In genomic region chr16:21976203-21976602, GRCm38 (mm10) we compare ENCODE assay signal across 7 mouse cellular contexts. TPM values are rescaled to one million over a fixed set of nuclear protein-coding genes. Genes with fewer than 3 reads are reported as not detected.
DNase-seq lines count a peak whose midpoint lies in the region; ATAC-seq and TF ChIP-seq lines count a peak whose summit lies in the region.

No protein-coding gene starts in this region.

- H3K4me2 ChIP-seq in lung, embryonic 16.5 days (ENCODE audit: low read depth, low read length) = peak overlapping the region; percentile 22
- peak overlapping the region; percentile 21 for H3K4me2 ChIP-seq in embryonic facial prominence, embryonic 11.5 days (ENCODE audit: low read depth, low read length)
- peak overlapping the region; percentile 47 for H3K4me2 ChIP-seq in hindbrain, embryonic 15.5 days
- peak overlapping the region; percentile 31 for H3K4me2 ChIP-seq in stomach, embryonic 14.5 days (replicated peaks; ENCODE audit: low read depth, low read length)

- no peak for DNase-seq in lung, adult 2 months
- DNase-seq in embryonic facial prominence, embryonic 11.5 days (ENCODE audit: low spot score) = no peak
- no peak for DNase-seq in cerebellum, adult 8-10 months

- H3K9ac ChIP-seq in lung, embryonic 16.5 days (ENCODE audit: low read length) = no peak overlapping the region
- no peak overlapping the region for H3K9ac ChIP-seq in embryonic facial prominence, embryonic 11.5 days (replicated peaks; ENCODE audit: low read length)
- H3K9ac ChIP-seq in hindbrain, embryonic 15.5 days = no peak overlapping the region
- H3K9ac ChIP-seq in stomach, embryonic 14.5 days (replicated peaks; ENCODE audit: low read depth, low read length) = no peak overlapping the region

- no peaks in the 10 kb centered on the region for H3K36me3 ChIP-seq in lung, embryonic 16.5 days (ENCODE audit: control insufficient read depth, insufficient read depth, low read length)
- no peaks in the 10 kb centered on the region for H3K36me3 ChIP-seq in embryonic facial prominence, embryonic 11.5 days (replicated peaks; ENCODE audit: control insufficient read depth, insufficient read depth, low read depth, low read length)
- H3K36me3 ChIP-seq in hindbrain, embryonic 15.5 days = no peaks in the 10 kb centered on the region
- no peaks in the 10 kb centered on the region for H3K36me3 ChIP-seq in stomach, embryonic 14.5 days (ENCODE audit: control insufficient read depth, insufficient read depth, low read length)

- 10% methylated on average over 16 of the region's 16 CpGs for WGBS in lung, embryonic 16.5 days
- WGBS in lung, adult 2 months = 15% methylated on average over 16 of the region's 16 CpGs
- 3% methylated on average over 16 of the region's 16 CpGs for WGBS in embryonic facial prominence, embryonic 11.5 days
- WGBS in hindbrain, embryonic 15.5 days = 3% methylated on average over 16 of the region's 16 CpGs
- 3% methylated on average over 16 of the region's 16 CpGs for WGBS in stomach, embryonic 14.5 days

- no peaks in the 10 kb centered on the region for H3K9me3 ChIP-seq in lung, embryonic 16.5 days (ENCODE audit: control insufficient read depth, low read length)
- no peaks in the 10 kb centered on the region for H3K9me3 ChIP-seq in embryonic facial prominence, embryonic 11.5 days (replicated peaks; ENCODE audit: control insufficient read depth, low read length)
- H3K9me3 ChIP-seq in hindbrain, embryonic 15.5 days = no peaks in the 10 kb centered on the region
- H3K9me3 ChIP-seq in stomach, embryonic 14.5 days (ENCODE audit: control insufficient read depth, low read depth, low read length) = no peaks in the 10 kb centered on the region

- no peak for ATAC-seq in lung, embryonic 16.5 days (ENCODE audit: low read depth)
- ATAC-seq in embryonic facial prominence, embryonic 11.5 days (replicated peaks; ENCODE audit: insufficient number of reproducible peaks, low FRiP score, low TSS enrichment, low read depth) = no peak; the same call in 1 of the 2 replicates
- no peak for ATAC-seq in hindbrain, embryonic 15.5 days (ENCODE audit: low FRiP score, low read depth)
- no peak; the same call in 1 of the 2 replicates for ATAC-seq in stomach, embryonic 14.5 days (ENCODE audit: insufficient number of reproducible peaks, insufficient read depth, low FRiP score, low read depth)
- ATAC-seq in monocyte, adult 5-6 weeks (replicated peaks; ENCODE audit: insufficient number of reproducible peaks, low FRiP score, low TSS enrichment, poor library complexity, severe bottlenecking) = no peak

- no peak overlapping the region for H3K4me3 ChIP-seq in lung, embryonic 16.5 days (ENCODE audit: low read length)
- no peak overlapping the region for H3K4me3 ChIP-seq in lung, adult 2 months (replicated peaks; ENCODE audit: extremely low read depth, low read depth, low read length)
- H3K4me3 ChIP-seq in embryonic facial prominence, embryonic 11.5 days (ENCODE audit: low read depth, low read length) = no peak overlapping the region
- 0 out of 2 replicates have a peak overlapping the region, but pooled peaks have one; percentile 14 for H3K4me3 ChIP-seq in hindbrain, embryonic 15.5 days
- H3K4me3 ChIP-seq in stomach, embryonic 14.5 days (ENCODE audit: low read depth, low read length) = no peak overlapping the region

- TF ChIP-seq POLR2A in lung, adult 2 months (IDR thresholded peaks at IDR 0.05; ENCODE audit: borderline replicate concordance, extremely low read depth, low read depth, low read length) = no peak

- no peaks in the 10 kb centered on the region for H3K4me1 ChIP-seq in lung, embryonic 16.5 days (replicated peaks; ENCODE audit: control insufficient read depth, insufficient read depth, low read length)
- H3K4me1 ChIP-seq in lung, adult 2 months (ENCODE audit: control insufficient read depth, insufficient read depth, low read length) = 0 out of 2 replicates have a peak, but pooled peaks cover 2% of the 10 kb centered on the region
- H3K4me1 ChIP-seq in embryonic facial prominence, embryonic 11.5 days (ENCODE audit: control insufficient read depth, insufficient read depth, low read length) = no peaks in the 10 kb centered on the region
- peaks cover 6% of the 10 kb centered on the region for H3K4me1 ChIP-seq in hindbrain, embryonic 15.5 days (replicated peaks)
- H3K4me1 ChIP-seq in stomach, embryonic 14.5 days (ENCODE audit: control insufficient read depth, insufficient read depth, low read length) = no peaks in the 10 kb centered on the region

- no peak overlapping the region for H3K27ac ChIP-seq in lung, embryonic 16.5 days (ENCODE audit: low read length)
- no peak overlapping the region for H3K27ac ChIP-seq in embryonic facial prominence, embryonic 11.5 days (replicated peaks; ENCODE audit: low read depth, low read length)
- H3K27ac ChIP-seq in hindbrain, embryonic 15.5 days (replicated peaks) = no peak overlapping the region
- no peak overlapping the region for H3K27ac ChIP-seq in stomach, embryonic 14.5 days (ENCODE audit: low read length)

- TF ChIP-seq CTCF in lung, adult 2 months (IDR thresholded peaks at IDR 0.05; ENCODE audit: insufficient read depth, low read length) = no peak

- peaks cover 3% of the 10 kb centered on the region; the same call in 1 of the 2 replicates for H3K27me3 ChIP-seq in lung, embryonic 16.5 days (ENCODE audit: control insufficient read depth, insufficient read depth, low read depth, low read length)
- no peaks in the 10 kb centered on the region for H3K27me3 ChIP-seq in embryonic facial prominence, embryonic 11.5 days (ENCODE audit: control insufficient read depth, insufficient read depth, low read length)
- no peaks in the 10 kb centered on the region for H3K27me3 ChIP-seq in hindbrain, embryonic 15.5 days
- H3K27me3 ChIP-seq in stomach, embryonic 14.5 days (ENCODE audit: control insufficient read depth, insufficient read depth, low read length) = no peaks in the 10 kb centered on the region

RNA-seq across cellular contexts. Expression of gene Liph, which starts 19.3 kb away (rescaled TPM):
- 2.7 and 3.6 TPM in 2 replicates for polyA plus RNA-seq in lung, embryonic 16.5 days (2015; fragmentation: Nextera tagmentation; extraction: Ambion mirVana)
- 16.5 and 23.6 TPM in 2 replicates for polyA plus RNA-seq in lung, adult 2 months (2012; rRNA removed)
- not detected in 2 replicates for polyA plus RNA-seq in embryonic facial prominence, embryonic 11.5 days (2014; fragmentation: Nextera tagmentation; extraction: Ambion mirVana)
- 0.24 and 0.40 TPM in 2 replicates for polyA plus RNA-seq in hindbrain, embryonic 15.5 days (2015; fragmentation: Nextera tagmentation; extraction: Ambion mirVana)
- polyA plus RNA-seq in stomach, embryonic 14.5 days (2014; fragmentation: Nextera tagmentation; extraction: Ambion mirVana) = 4.6 and 6.1 TPM in 2 replicates
- not detected in 3 replicates for total RNA-seq in monocyte, adult 5-6 weeks (2017)

RNA-seq across cellular contexts. Expression of gene Tmem41a, which starts 28.9 kb away (rescaled TPM):
- polyA plus RNA-seq in lung, embryonic 16.5 days (2015; fragmentation: Nextera tagmentation; extraction: Ambion mirVana) = 19.8 and 23.1 TPM in 2 replicates
- 15.3 and 19.1 TPM in 2 replicates for polyA plus RNA-seq in lung, adult 2 months (2012; rRNA removed)
- 37.5 and 38.3 TPM in 2 replicates for polyA plus RNA-seq in embryonic facial prominence, embryonic 11.5 days (2014; fragmentation: Nextera tagmentation; extraction: Ambion mirVana)
- 42.8 and 51.1 TPM in 2 replicates for polyA plus RNA-seq in hindbrain, embryonic 15.5 days (2015; fragmentation: Nextera tagmentation; extraction: Ambion mirVana)
- polyA plus RNA-seq in stomach, embryonic 14.5 days (2014; fragmentation: Nextera tagmentation; extraction: Ambion mirVana) = 31.1 and 36.2 TPM in 2 replicates
- total RNA-seq in monocyte, adult 5-6 weeks (2017) = 0.48 to 2.4 TPM in 2 of 3 replicates, not detected in the other

RNA-seq across cellular contexts. Expression of gene Senp2, which starts 33.1 kb away (rescaled TPM):
- 42.1 and 44.5 TPM in 2 replicates for polyA plus RNA-seq in lung, embryonic 16.5 days (2015; fragmentation: Nextera tagmentation; extraction: Ambion mirVana)
- polyA plus RNA-seq in lung, adult 2 months (2012; rRNA removed) = 8.1 and 13.7 TPM in 2 replicates
- 60.2 and 62.4 TPM in 2 replicates for polyA plus RNA-seq in embryonic facial prominence, embryonic 11.5 days (2014; fragmentation: Nextera tagmentation; extraction: Ambion mirVana)
- polyA plus RNA-seq in hindbrain, embryonic 15.5 days (2015; fragmentation: Nextera tagmentation; extraction: Ambion mirVana) = 47.2 and 48.2 TPM in 2 replicates
- polyA plus RNA-seq in stomach, embryonic 14.5 days (2014; fragmentation: Nextera tagmentation; extraction: Ambion mirVana) = 53.7 and 56.1 TPM in 2 replicates
- 39.0 to 70.2 TPM (median 46.8 TPM) in 3 replicates for total RNA-seq in monocyte, adult 5-6 weeks (2017)
